Mouse (Mus musculus): Measurements from ENCODE around the gene Dnaja3. TPM values are rescaled to one million over a fixed set of nuclear protein-coding genes. Genes with fewer than 3 reads are reported as not detected.

The Dnaja3 gene
- polyA plus RNA-seq, 1 experiment from 2014 or later = 73.1 TPM

- no peaks in the 10 kb centered on the region for H3K9me3 ChIP-seq (replicated peaks; ENCODE audit: control insufficient read depth, low read length)
- H3K27ac ChIP-seq (ENCODE audit: low read length) = peak overlapping the region; percentile 39; the same call in 1 of the 2 replicates
- no peaks in the 10 kb centered on the region for H3K27me3 ChIP-seq (ENCODE audit: control insufficient read depth, insufficient read depth, low read length)
- peak overlapping the region; percentile 3; the same call in 1 of the 2 replicates for H3K9ac ChIP-seq (ENCODE audit: low read length)
- H3K36me3 ChIP-seq (ENCODE audit: control insufficient read depth, insufficient read depth, low read length) = no peaks in the 10 kb centered on the region
- 50% methylated on average over 11 of the region's 11 CpGs for WGBS
- H3K4me1 ChIP-seq (ENCODE audit: control insufficient read depth, insufficient read depth, low read length) = peaks cover 73% of the 10 kb centered on the region
- no peak overlapping the region for H3K4me2 ChIP-seq (ENCODE audit: low read depth, low read length)
- ATAC-seq (ENCODE audit: insufficient read depth, low FRiP score) = no peak
- no peak overlapping the region for H3K4me3 ChIP-seq (replicated peaks; ENCODE audit: low read length)
These were observed 35.4 kb upstream of the Dnaja3 start for GRCm38 (mm10) chr16:4604293-4604837.

DNA sequence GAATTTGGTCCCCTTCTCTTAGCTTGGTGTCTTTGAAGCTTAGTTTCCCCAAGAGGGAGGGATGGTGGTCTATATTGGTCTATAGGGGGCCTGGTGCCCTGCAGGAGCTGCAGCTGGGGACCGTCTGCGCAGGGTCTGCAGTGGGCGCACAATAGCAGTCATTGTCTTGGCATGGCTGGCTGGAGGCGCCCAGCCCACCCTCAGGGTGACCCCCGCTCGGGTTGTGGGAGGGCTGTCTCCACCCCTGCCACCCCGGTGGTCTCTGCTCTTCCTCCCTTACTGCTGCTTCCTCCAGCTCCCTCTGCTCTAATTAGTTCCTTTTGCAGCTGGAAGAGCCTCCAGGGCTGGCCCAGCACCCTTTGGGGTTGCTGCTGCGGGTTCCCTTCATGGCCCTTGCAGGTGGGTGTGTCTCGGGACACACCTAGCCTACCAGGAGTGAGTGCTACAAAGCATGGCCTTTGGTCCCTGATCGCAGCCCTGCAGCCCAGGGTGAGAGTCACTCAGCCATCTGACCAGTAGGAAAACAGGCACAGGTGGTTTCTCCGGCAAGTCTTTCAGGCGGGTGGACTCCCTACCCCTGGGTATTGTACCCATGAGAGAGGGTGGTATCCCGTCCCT is 34.2 kb upstream of the Dnaja3 start:
- H3K27me3 ChIP-seq (ENCODE audit: control insufficient read depth, insufficient read depth, low read length) = no peaks in the 10 kb centered on the region
- 54% methylated on average over 13 of the region's 13 CpGs for WGBS
- peak overlapping the region; percentile 76 for H3K27ac ChIP-seq (ENCODE audit: low read length)
- peak overlapping the region; percentile 23; the same call in 1 of the 2 replicates for H3K4me2 ChIP-seq (ENCODE audit: low read depth, low read length)
- no peak overlapping the region for H3K4me3 ChIP-seq (replicated peaks; ENCODE audit: low read length)
- H3K4me1 ChIP-seq (ENCODE audit: control insufficient read depth, insufficient read depth, low read length) = peaks cover 71% of the 10 kb centered on the region
- ATAC-seq (ENCODE audit: insufficient read depth, low FRiP score) = peak; percentile 41; the same call in 1 of the 2 replicates
- H3K9ac ChIP-seq (ENCODE audit: low read length) = peak overlapping the region; percentile 39; the same call in 1 of the 2 replicates
- H3K36me3 ChIP-seq (ENCODE audit: control insufficient read depth, insufficient read depth, low read length) = no peaks in the 10 kb centered on the region
- H3K9me3 ChIP-seq (replicated peaks; ENCODE audit: control insufficient read depth, low read length) = no peaks in the 10 kb centered on the region

DNA sequence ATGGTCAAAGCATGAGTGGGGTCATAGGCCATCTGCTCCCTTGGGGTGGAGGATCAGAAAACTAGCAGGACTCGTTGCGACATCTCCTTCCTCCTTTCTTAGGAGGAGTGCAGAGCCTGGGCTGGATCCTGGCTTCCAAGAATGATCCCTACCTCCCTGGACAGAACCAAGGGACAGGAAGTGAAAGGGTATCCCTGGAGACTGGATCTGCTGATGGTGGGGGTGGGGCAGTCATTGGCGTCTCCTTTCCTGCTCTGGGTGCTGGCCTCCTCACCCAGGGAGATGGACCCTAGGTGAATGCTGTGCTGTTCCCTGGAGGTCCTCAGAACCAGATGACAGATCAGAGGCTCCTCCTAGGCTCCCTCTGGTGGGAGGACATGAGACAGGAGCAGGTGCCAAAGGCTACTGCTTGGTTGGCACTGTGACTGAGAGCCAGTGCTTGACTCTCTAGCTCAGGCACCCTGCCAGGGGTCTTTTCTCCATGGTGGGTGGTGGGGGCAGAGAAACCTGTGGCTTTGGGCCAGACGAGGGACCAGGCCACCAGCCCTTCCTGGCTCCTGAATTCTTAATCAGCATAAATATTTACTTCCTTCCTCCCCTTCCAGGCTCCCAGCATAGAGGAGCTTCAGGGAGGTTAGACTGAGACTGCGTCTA is 33.2 kb upstream of the Dnaja3 start:
- Histone ChIP-seq H3K9ac (ENCODE audit: low read length) (peak overlapping the region; percentile 39; the same call in 1 of the 2 replicates), H3K4me2 (ENCODE audit: low read depth, low read length) (0 out of 2 replicates have a peak overlapping the region, but pooled peaks have one; percentile 3), H3K27ac (ENCODE audit: low read length) (peak overlapping the region; percentile 76), H3K4me1 (ENCODE audit: control insufficient read depth, insufficient read depth, low read length) (peaks cover 66% of the 10 kb centered on the region), H3K36me3 (ENCODE audit: control insufficient read depth, insufficient read depth, low read length) (0 out of 2 replicates have a peak, but pooled peaks cover 5% of the 10 kb centered on the region), H3K27me3 (ENCODE audit: control insufficient read depth, insufficient read depth, low read length) (no peaks in the 10 kb centered on the region), H3K4me3 (replicated peaks; ENCODE audit: low read length) (no peak overlapping the region), H3K9me3 (replicated peaks; ENCODE audit: control insufficient read depth, low read length) (no peaks in the 10 kb centered on the region)
- 13% methylated on average over 5 of the region's 5 CpGs for WGBS
- no peak for ATAC-seq (ENCODE audit: insufficient read depth, low FRiP score)

GRCm38 (mm10) chr16:4607818-4608531 is 31.8 kb upstream of the Dnaja3 start:
- peaks cover 54% of the 10 kb centered on the region for H3K4me1 ChIP-seq (ENCODE audit: control insufficient read depth, insufficient read depth, low read length)
- no peak for ATAC-seq (ENCODE audit: insufficient read depth, low FRiP score)
- H3K27me3 ChIP-seq (ENCODE audit: control insufficient read depth, insufficient read depth, low read length) = no peaks in the 10 kb centered on the region
- 36% methylated on average over 9 of the region's 9 CpGs for WGBS
- no peak overlapping the region for H3K4me2 ChIP-seq (ENCODE audit: low read depth, low read length)
- no peaks in the 10 kb centered on the region for H3K9me3 ChIP-seq (replicated peaks; ENCODE audit: control insufficient read depth, low read length)
- H3K27ac ChIP-seq (ENCODE audit: low read length) = peak overlapping the region; percentile 76; the same call in 1 of the 2 replicates
- no peak overlapping the region for H3K4me3 ChIP-seq (replicated peaks; ENCODE audit: low read length)
- H3K9ac ChIP-seq (ENCODE audit: low read length) = peak overlapping the region; percentile 29
- H3K36me3 ChIP-seq (ENCODE audit: control insufficient read depth, insufficient read depth, low read length) = peaks cover 9% of the 10 kb centered on the region; the same call in 1 of the 2 replicates

DNA sequence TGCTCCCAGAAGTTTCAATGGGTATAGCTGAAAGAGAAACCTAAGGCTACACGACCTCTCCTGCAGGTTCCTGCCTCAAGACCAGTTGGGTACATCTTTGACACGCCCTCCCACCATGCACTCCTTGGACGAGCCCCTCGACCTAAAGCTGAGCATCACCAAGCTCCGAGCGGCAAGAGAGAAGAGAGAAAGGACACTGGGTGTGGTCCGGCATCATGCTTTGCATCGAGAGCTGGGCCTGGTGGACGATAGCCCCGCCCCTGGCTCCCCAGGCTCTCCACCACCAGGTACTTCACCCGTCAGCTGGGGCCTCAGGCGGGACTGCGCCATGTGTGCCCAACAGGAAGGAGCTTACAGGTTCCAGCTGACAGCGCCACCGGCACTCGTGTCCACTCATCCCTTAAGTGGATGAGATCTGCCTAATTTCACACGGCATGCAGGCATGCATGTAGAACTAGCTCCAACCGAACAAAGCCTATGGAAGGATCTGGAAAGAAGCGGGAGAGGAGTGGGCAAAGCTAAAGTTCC is 31.2 kb upstream of the Dnaja3 start:
- Histone ChIP-seq H3K36me3 (ENCODE audit: control insufficient read depth, insufficient read depth, low read length) (peaks cover 11% of the 10 kb centered on the region; the same call in 1 of the 2 replicates), H3K27ac (ENCODE audit: low read length) (no peak overlapping the region), H3K4me1 (ENCODE audit: control insufficient read depth, insufficient read depth, low read length) (peaks cover 48% of the 10 kb centered on the region), H3K27me3 (ENCODE audit: control insufficient read depth, insufficient read depth, low read length) (no peaks in the 10 kb centered on the region), H3K4me3 (replicated peaks; ENCODE audit: low read length) (no peak overlapping the region), H3K9ac (ENCODE audit: low read length) (no peak overlapping the region; the same call in 1 of the 2 replicates), H3K4me2 (ENCODE audit: low read depth, low read length) (no peak overlapping the region), H3K9me3 (replicated peaks; ENCODE audit: control insufficient read depth, low read length) (no peaks in the 10 kb centered on the region)
- WGBS = 78% methylated on average over 19 of the region's 19 CpGs
- no peak for ATAC-seq (ENCODE audit: insufficient read depth, low FRiP score)

GRCm38 (mm10) chr16:4611193-4611592 is 28.6 kb upstream of the Dnaja3 start:
- ATAC-seq (ENCODE audit: insufficient read depth, low FRiP score) = no peak
- no peak overlapping the region for H3K4me3 ChIP-seq (replicated peaks; ENCODE audit: low read length)
- WGBS = 87% methylated on average over 5 of the region's 5 CpGs
- H3K4me2 ChIP-seq (ENCODE audit: low read depth, low read length) = no peak overlapping the region
- H3K27me3 ChIP-seq (ENCODE audit: control insufficient read depth, insufficient read depth, low read length) = no peaks in the 10 kb centered on the region
- peaks cover 23% of the 10 kb centered on the region for H3K4me1 ChIP-seq (ENCODE audit: control insufficient read depth, insufficient read depth, low read length)
- H3K9ac ChIP-seq (ENCODE audit: low read length) = no peak overlapping the region
- H3K27ac ChIP-seq (ENCODE audit: low read length) = no peak overlapping the region
- no peaks in the 10 kb centered on the region for H3K9me3 ChIP-seq (replicated peaks; ENCODE audit: control insufficient read depth, low read length)
- H3K36me3 ChIP-seq (ENCODE audit: control insufficient read depth, insufficient read depth, low read length) = peaks cover 13% of the 10 kb centered on the region; the same call in 1 of the 2 replicates

DNA sequence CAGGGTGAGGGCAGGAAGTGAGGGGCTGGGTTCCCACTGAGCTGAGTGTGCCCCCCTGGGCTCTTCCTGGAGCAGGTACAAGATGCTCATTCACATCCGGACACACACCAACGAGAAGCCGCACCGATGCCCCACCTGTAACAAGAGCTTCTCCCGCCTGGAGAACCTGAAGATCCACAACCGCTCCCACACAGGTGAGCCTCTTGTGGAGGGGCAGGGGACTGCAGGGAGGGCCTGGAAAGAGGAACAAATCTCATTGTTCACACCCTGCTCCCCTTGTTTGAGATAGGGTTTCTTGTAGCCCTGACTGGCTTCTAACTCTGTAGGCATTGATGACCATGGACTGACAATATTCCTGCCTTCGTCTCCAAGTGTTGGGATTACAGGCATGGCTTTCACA is 28.1 kb upstream of the Dnaja3 start:
- H3K27me3 ChIP-seq (ENCODE audit: control insufficient read depth, insufficient read depth, low read length) = no peaks in the 10 kb centered on the region
- no peak overlapping the region for H3K9ac ChIP-seq (ENCODE audit: low read length)
- ATAC-seq (ENCODE audit: insufficient read depth, low FRiP score) = no peak
- H3K27ac ChIP-seq (ENCODE audit: low read length) = no peak overlapping the region
- no peak overlapping the region for H3K4me3 ChIP-seq (replicated peaks; ENCODE audit: low read length)
- peaks cover 18% of the 10 kb centered on the region; the same call in 1 of the 2 replicates for H3K36me3 ChIP-seq (ENCODE audit: control insufficient read depth, insufficient read depth, low read length)
- no peak overlapping the region for H3K4me2 ChIP-seq (ENCODE audit: low read depth, low read length)
- H3K9me3 ChIP-seq (replicated peaks; ENCODE audit: control insufficient read depth, low read length) = no peaks in the 10 kb centered on the region
- WGBS = 91% methylated on average over 7 of the region's 7 CpGs
- peaks cover 18% of the 10 kb centered on the region for H3K4me1 ChIP-seq (ENCODE audit: control insufficient read depth, insufficient read depth, low read length)

GRCm38 (mm10) chr16:4613736-4614135 is 26.1 kb upstream of the Dnaja3 start:
- ATAC-seq (ENCODE audit: insufficient read depth, low FRiP score) = no peak
- Histone ChIP-seq H3K36me3 (ENCODE audit: control insufficient read depth, insufficient read depth, low read length) (peaks cover 18% of the 10 kb centered on the region; the same call in 1 of the 2 replicates), H3K9ac (ENCODE audit: low read length) (no peak overlapping the region), H3K27me3 (ENCODE audit: control insufficient read depth, insufficient read depth, low read length) (no peaks in the 10 kb centered on the region), H3K4me2 (ENCODE audit: low read depth, low read length) (no peak overlapping the region), H3K9me3 (replicated peaks; ENCODE audit: control insufficient read depth, low read length) (no peaks in the 10 kb centered on the region; the same call in 1 of the 2 replicates), H3K4me1 (ENCODE audit: control insufficient read depth, insufficient read depth, low read length) (no peaks in the 10 kb centered on the region), H3K27ac (ENCODE audit: low read length) (no peak overlapping the region), H3K4me3 (replicated peaks; ENCODE audit: low read length) (no peak overlapping the region)
- 95% methylated on average over 9 of the region's 9 CpGs for WGBS

Measured in stomach, embryonic 16.5 days (tissue).